Mouse (Mus musculus) brain, embryonic 14.5 days (tissue): ENCODE results near the gene Dnmt1. TPM values are rescaled to one million over a fixed set of nuclear protein-coding genes. Genes with fewer than 3 reads are reported as not detected.

Source experiments
- DNase-seq: peaks from one replicate; pipeline ENCODE4 v3.0.0-alpha.2; 2011; ENCODE audit warnings: low read depth
- CTCF ChIP-seq: fragments of 200-500 bp; IDR thresholded peaks from 2 replicates; pipeline ENCODE4 v1.5.1; 2012; ENCODE audit warnings: inconsistent platforms, mild to moderate bottlenecking, moderate library complexity, borderline replicate concordance; ENCODE audit not compliant: insufficient read depth, insufficient read length; ENCODE audit errors: extremely low read depth
- POLR2A ChIP-seq: fragments of 200-500 bp; IDR thresholded peaks from 2 replicates; pipeline ENCODE4 v1.6.1; 2012; ENCODE audit warnings: mild to moderate bottlenecking, inconsistent platforms, borderline replicate concordance; ENCODE audit not compliant: poor library complexity, insufficient read depth, insufficient read length, severe bottlenecking; ENCODE audit errors: extremely low read depth
- polyA plus RNA-seq: library from polyadenylated mRNA; depleted of rRNA; stranded (reverse); fragments of >200 nt; gene quantifications from 2 replicates; pipeline ENCODE4 v1.2.3, GENCODE M21; 2012

Dnmt1 gene
- polyA plus RNA-seq, 1 experiment: 103 TPM

DNA sequence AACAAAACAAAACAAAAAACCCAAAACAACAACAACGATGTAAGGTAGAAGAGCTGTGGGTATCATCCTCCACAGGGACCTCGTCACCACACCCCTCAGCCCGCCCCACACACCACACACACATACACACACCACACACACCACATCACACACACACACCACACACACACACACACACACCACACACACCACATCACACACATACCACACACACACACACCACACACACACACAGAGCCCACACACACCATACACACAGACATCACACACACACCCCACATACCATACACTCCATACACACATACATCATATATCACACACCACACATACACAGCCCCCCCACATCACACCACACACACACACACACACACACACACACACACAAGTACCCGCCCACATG lies 31.9 kb upstream of the Dnmt1 start:
- no peak for TF ChIP-seq CTCF
- TF ChIP-seq POLR2A: no peak
- no peak for DNase-seq

DNA sequence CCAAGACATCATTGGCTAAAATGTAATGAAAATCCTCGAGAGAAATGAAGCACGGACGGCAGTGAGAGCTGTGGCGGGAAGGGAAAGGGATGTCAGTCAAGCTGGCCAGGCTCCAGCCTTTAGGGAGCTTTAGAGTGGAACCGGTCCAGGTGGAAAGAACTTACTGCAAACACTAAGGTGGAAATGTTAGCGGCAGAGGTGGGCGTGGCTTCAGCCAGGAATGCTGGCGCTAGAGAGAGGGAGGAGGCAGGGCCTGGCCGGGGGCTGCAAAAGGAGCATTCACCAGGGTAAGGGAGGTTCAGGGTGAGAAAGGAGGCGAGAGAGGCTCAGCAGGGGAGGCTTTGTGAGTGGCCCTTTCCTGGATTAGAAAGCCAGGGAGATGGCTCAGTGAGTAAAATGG lies 31.2 kb upstream of the Dnmt1 start:
- no peak for TF ChIP-seq POLR2A
- TF ChIP-seq CTCF: no peak
- no peak for DNase-seq

DNA sequence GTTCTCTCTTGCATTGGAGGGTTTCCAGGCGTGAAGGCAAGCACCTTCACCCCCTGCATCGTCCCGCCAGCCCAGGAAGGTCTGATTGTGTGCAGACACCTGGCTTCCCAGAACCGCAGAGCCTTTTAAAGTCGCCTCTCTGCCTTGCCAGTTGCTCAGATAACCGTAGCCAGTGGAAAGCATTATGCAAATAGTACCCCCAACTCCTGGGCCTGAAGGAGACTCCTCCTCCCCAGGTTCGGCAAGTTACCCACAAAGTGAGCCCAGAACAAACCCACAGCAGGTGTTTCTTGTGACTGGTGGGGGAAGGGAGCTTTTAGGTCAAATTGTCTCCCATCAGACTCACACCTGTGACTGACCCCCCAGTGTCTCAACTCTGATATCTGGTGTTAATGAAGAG lies 28.3 kb upstream of the Dnmt1 start:
- TF ChIP-seq CTCF (no peak), POLR2A (no peak)
- no peak for DNase-seq

DNA sequence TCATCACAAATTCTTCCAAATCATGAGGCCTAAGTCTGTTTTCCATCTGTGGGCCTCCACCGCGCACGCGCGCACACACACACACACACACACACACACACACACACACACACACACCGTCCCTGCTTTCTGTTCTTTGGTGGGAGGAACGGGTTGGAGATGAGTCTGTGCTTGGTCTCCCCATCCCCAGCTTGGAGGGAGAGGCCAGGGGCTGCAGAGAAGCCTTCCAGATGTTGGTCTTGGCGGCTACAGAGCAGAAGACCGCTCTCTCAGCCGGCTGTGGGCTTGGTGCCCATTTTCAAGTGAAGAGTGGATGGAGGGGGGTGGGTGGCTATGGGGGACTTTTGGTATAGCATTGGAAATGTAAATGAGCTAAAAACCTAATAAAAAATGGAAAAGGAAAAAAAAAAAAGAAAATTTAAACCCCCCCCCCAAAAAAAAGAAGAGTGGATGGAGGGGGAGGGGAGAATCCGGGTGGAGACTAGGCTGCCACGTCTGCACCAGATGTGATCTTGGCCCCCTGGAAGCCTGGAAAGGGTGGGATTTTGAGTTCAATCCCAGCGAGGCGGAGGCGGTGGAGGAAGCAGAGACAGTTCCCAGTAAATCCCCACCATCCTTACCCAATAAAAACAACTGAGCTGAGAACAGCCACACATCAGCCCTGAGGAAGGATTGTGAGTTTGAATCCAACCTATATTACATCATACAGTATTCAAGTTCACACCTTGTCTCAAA lies 27.4 kb upstream of the Dnmt1 start:
- TF ChIP-seq CTCF (no peak), POLR2A (no peak)
- DNase-seq: peak; percentile 14

DNA sequence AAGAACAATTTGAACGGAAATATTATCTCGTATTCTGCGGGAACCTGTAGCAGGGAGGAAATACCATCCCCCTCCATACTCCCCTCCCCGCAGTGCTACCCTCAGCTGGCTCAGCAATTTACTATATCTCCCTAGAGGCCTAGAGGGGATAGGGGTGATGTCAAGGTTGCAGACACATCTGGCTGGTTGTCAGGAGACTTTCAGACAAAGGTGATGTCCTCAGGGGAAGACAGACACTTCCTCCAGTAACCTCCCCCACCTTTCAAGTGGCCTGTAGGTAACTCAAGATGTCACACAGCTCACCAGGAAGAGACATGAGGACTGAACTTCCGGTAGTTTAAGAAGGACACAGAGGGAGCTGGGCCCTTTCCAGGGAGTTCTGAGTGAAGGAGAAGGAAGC lies 23.5 kb upstream of the Dnmt1 start:
- TF ChIP-seq POLR2A: no peak
- no peak for TF ChIP-seq CTCF
- no peak for DNase-seq

DNA sequence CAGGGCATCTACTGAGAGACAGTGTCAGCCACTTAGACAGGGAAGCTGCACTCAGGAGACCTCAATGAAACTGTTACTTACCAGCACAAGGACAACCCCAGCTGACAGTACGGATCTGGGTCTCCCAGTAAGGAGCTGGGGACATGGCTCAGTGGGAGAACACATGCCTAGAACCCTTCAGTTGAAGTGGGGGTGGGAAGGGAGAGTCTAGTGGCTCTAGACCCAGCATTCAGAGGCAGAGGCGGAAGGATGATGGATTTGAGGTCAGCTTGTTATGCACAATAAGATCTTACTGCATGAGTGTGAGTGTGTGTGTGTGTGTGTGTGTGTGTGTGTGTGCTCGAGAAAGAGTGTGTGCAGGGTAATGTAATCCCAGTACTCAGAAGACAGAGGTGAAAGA lies 22.5 kb upstream of the Dnmt1 start:
- no peak for TF ChIP-seq CTCF
- TF ChIP-seq POLR2A: no peak
- no peak for DNase-seq

DNA sequence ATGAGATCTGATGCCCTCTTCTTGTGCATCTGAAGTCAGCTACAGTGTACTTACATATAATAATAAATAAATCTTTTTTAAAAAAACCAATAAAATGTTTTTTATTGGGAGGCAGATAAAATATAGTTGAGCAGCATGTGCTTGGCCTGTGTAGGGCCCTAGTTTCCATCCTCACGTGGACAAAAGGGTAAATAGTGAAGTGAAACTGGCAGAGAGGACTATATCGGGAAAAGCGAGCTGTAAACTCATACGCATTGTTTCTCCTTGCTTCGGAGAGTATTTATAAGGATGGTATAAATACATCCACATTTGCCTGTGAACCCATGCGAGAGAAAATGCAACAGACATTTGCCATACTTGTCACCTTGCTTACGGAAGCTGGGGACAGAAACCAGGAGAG lies 20.1 kb upstream of the Dnmt1 start:
- no peak for DNase-seq
- TF ChIP-seq CTCF (no peak), POLR2A (no peak)

DNA sequence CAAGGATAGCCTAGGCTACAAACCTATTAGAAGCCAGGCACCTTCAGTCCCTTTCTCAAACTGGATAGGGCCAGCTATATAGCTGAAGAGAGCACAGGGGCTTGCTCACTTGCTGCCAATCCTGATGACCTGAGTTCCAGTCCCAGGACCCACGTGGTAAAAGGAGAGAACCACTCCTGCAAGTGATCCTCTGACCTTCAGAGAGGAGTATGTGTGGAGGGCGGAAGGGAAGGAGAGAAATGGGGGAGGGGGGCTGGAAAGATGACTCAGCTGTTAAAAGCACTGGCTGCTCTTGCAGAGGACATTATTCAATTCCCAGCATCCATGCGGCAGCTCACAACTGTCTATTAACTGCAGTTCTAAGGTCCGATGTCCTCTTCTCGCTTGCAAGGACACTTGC lies 19.5 kb upstream of the Dnmt1 start:
- TF ChIP-seq CTCF: no peak
- no peak for TF ChIP-seq POLR2A
- no peak for DNase-seq

DNA sequence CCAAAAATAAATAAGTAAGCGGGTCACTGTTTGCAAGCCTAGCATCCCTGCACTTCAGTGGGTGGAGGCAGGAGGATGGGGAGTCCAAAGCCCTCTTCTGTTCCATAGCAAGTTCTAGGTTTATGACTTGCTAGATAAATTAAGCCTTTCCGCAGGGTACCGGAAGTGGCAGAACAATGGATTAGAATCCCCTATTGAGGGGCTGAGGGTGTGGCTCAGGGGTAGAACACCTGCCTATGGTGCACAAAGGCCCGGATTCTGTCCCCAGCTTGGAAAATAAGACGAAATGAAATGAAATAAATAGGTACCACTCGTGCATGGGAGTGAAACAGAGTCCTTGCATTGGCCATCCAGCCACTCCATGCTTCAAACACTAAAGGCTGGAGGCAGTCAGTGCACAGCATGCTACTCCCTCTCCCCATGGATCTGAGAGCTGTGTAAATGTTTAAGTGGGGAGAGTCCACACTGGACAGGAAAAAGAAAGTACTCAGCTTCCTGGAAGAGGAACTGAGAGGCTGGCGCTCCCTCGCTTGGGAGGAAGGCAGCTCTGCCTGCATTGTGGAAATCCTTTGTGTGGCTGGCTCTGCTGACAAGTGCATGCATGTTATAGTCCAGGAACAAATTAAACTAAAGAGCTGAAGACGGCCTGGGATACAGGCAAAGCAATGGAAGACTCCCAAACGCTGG lies 18.9 kb upstream of the Dnmt1 start:
- TF ChIP-seq CTCF (no peak), POLR2A (no peak)

DNA sequence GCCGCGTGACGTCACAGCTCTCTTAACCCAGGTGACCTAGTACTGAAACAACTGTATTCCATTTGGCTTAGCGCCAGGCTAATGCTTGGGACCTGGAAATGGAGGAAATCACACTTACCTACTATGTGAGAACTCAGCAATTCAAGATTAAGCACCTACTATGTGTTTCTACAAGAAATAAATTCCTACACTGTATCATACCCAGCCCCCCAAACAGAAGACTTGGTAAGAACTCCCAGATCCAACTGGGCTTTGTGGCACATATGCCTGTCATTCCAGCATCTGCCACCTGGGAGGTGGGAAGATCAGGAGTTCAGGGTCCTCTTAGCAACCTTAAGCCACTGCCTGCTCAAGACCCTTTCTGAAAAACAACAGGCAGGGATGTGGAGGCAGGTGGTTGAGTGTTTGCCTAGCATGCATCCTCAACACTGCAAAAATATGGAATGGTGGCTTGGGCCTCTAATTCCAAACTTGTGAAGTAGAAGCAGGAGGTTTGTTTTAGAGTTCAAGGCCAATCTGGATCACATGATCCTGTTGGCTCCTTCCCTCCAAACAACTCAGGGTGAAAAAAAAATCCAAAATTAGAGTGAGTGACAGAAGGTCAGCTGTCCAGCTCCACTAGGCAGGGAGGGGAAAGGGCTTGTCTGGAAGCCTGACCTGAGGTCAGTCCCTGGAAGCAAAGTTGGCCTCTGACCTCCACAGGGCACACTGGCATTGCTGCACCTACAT lies 17.4 kb upstream of the Dnmt1 start:
- TF ChIP-seq POLR2A: no peak
- no peak for TF ChIP-seq CTCF
- DNase-seq: no peak

More for the DNA sequence above, 18.9 kb upstream of the Dnmt1 start:
- no peak for DNase-seq

DNA sequence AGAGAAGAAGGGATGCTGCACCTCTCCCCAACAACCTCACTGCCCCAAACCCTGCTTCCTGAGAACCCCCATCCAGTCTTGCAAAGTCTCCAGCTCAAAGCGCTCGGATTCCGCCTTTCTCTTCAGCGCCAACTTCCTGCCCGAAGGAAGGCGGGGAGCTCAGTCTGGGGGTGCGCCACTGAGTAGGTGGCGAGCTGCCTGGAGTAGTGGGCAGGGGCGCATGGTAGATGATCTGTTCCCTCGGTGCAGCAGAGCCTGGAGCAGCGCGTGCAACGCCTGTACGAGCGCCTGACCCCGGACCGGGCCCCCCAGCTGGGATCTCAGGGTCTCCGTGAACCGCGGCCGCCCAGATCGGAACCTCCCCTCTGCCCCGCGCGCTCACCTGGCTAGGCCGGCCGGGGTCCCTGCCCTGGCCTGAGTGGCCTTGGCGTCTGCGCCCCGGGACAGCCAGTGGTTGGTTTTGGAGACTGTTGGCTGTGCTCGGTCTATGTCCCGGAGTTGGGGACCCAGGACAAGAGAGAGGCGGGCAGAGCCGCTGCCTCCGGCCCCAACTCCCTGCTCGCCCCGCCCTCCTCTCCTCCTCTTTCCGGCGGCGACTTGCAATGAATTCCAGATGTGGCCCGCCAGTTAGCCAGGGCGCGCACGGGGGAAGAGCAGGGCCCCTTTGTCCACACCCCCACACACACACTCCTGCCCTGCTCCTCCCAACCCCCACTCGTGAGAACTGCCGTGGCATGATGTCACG lies 16.7 kb upstream of the Dnmt1 start, which contains the start of gene S1pr2:
Gene S1pr2 (minus strand): TSS at position 566 of the 745 bp plus-strand sequence.
- peak; percentile 76 for DNase-seq
- no peak for TF ChIP-seq CTCF
- TF ChIP-seq POLR2A: no peak

DNA sequence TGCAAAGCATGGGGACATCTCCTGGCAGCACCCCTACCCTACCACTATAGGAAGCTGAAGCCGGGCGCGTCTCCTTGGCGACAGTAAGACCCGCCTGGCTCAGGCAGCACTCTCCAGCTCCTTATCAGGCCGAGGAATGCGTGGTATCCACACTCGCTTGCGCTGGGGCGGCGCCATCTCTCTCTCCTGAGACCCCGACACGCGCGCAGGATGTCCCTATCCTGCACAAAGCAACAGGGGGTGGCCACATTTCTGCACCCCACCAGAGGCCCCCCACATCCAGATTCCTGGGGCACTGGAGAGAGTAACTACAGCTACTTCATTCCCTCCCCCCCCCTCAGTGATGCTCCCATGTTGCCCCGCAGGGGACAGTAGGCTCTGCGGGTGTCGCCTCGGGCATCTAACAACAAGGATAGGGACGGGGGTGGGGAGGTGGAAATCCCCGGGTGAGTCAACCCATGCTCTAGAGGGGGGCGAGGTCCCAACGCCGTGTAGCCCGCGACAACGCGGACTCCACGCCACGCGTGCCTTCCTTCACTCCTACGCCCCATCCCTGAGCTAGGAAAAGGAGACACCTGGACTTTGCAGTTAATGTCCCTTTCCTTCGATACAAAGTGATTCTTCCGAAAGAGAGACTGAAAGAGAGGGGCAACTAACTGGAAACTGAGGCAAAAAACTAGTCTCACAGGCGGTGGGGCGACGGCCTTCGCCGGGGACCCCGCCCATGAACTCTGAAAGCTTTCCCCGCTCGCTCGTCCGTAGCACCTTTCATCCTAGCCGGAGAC lies 15.9 kb upstream of the Dnmt1 start:
- TF ChIP-seq POLR2A: no peak
- no peak for TF ChIP-seq CTCF
- DNase-seq: peak; percentile 68
